Mouse (Mus musculus): ENCODE measurements at regions not wholly inside any gene's neighbourhood (a gene's known extent, or its start where the extent isn't known, plus 50 kb on each side); places are given as distances from the start of the nearest gene placed in this dataset.

- no peaks in the 10 kb centered on the region for H3K4me1 ChIP-seq (replicated peaks; ENCODE audit: control insufficient read depth, insufficient read depth)
- H3K9ac ChIP-seq (ENCODE audit: low read length) = no peak overlapping the region
- no peak overlapping the region for H3K27ac ChIP-seq (replicated peaks)
- H3K9me3 ChIP-seq (ENCODE audit: control insufficient read depth, low read length) = no peaks in the 10 kb centered on the region
- ATAC-seq (ENCODE audit: low FRiP score, low TSS enrichment) = no peak
- 66% methylated on average over 1 of the region's 1 CpGs for WGBS
- no peaks in the 10 kb centered on the region for H3K27me3 ChIP-seq (ENCODE audit: control insufficient read depth, insufficient read depth, low read length)
- no peak overlapping the region for H3K4me2 ChIP-seq (replicated peaks; ENCODE audit: low read depth)
- H3K36me3 ChIP-seq (ENCODE audit: control insufficient read depth, insufficient read depth, low read length) = no peaks in the 10 kb centered on the region
- DNase-seq (ENCODE audit: low spot score) = no peak
- no peak overlapping the region for H3K4me3 ChIP-seq (ENCODE audit: low read depth, low read length)
- TF ChIP-seq CTCF (IDR thresholded peaks at IDR 0.05; ENCODE audit: low read depth) (no peak), EP300 (optimal IDR thresholded peaks at IDR 0.05) (no peak)
These were observed 192.0 kb upstream of the Fbxo33 start for GRCm38 (mm10) chr12:59411491-59411890.

- Histone ChIP-seq H3K4me1 (replicated peaks; ENCODE audit: control insufficient read depth, insufficient read depth) (no peaks in the 10 kb centered on the region), H3K27me3 (ENCODE audit: control insufficient read depth, insufficient read depth, low read length) (no peaks in the 10 kb centered on the region), H3K4me3 (ENCODE audit: low read depth, low read length) (no peak overlapping the region), H3K9ac (ENCODE audit: low read length) (no peak overlapping the region), H3K9me3 (ENCODE audit: control insufficient read depth, low read length) (no peaks in the 10 kb centered on the region), H3K36me3 (ENCODE audit: control insufficient read depth, insufficient read depth, low read length) (no peaks in the 10 kb centered on the region), H3K4me2 (replicated peaks; ENCODE audit: low read depth) (no peak overlapping the region), H3K27ac (replicated peaks) (no peak overlapping the region)
- ATAC-seq (ENCODE audit: low FRiP score, low TSS enrichment) (no peak), DNase-seq (ENCODE audit: low spot score) (no peak)
- TF ChIP-seq EP300 (optimal IDR thresholded peaks at IDR 0.05) (no peak), CTCF (IDR thresholded peaks at IDR 0.05; ENCODE audit: low read depth) (no peak)
- 88% methylated on average over 3 of the region's 3 CpGs for WGBS
These were observed 171.6 kb upstream of the Fbxo33 start for GRCm38 (mm10) chr12:59391103-59391502.

- TF ChIP-seq EP300 (optimal IDR thresholded peaks at IDR 0.05) = no peak
- peak; percentile 80 for TF ChIP-seq CTCF (IDR thresholded peaks at IDR 0.05; ENCODE audit: low read depth)
- Histone ChIP-seq H3K9me3 (ENCODE audit: control insufficient read depth, low read length) (no peaks in the 10 kb centered on the region), H3K27me3 (ENCODE audit: control insufficient read depth, insufficient read depth, low read length) (no peaks in the 10 kb centered on the region), H3K4me1 (replicated peaks; ENCODE audit: control insufficient read depth, insufficient read depth) (no peaks in the 10 kb centered on the region), H3K9ac (ENCODE audit: low read length) (no peak overlapping the region), H3K36me3 (ENCODE audit: control insufficient read depth, insufficient read depth, low read length) (no peaks in the 10 kb centered on the region), H3K27ac (replicated peaks) (no peak overlapping the region), H3K4me3 (ENCODE audit: low read depth, low read length) (no peak overlapping the region), H3K4me2 (replicated peaks; ENCODE audit: low read depth) (no peak overlapping the region)
- ATAC-seq (ENCODE audit: low FRiP score, low TSS enrichment) (no peak), DNase-seq (ENCODE audit: low spot score) (peak; percentile 35)
- 23% methylated on average over 3 of the region's 3 CpGs for WGBS
These were observed 163.3 kb upstream of the Fbxo33 start for GRCm38 (mm10) chr12:59382812-59383211.

GRCm38 (mm10) chr12:59341586-59341985 is 122.1 kb upstream of the Fbxo33 start:
- no peak for TF ChIP-seq CTCF (IDR thresholded peaks at IDR 0.05; ENCODE audit: low read depth)
- TF ChIP-seq EP300 (optimal IDR thresholded peaks at IDR 0.05) = no peak
- ATAC-seq (ENCODE audit: low FRiP score, low TSS enrichment) = no peak
- Histone ChIP-seq H3K4me1 (replicated peaks; ENCODE audit: control insufficient read depth, insufficient read depth) (no peaks in the 10 kb centered on the region), H3K9me3 (ENCODE audit: control insufficient read depth, low read length) (no peaks in the 10 kb centered on the region), H3K9ac (ENCODE audit: low read length) (no peak overlapping the region), H3K27ac (replicated peaks) (no peak overlapping the region), H3K27me3 (ENCODE audit: control insufficient read depth, insufficient read depth, low read length) (no peaks in the 10 kb centered on the region), H3K4me2 (replicated peaks; ENCODE audit: low read depth) (no peak overlapping the region), H3K4me3 (ENCODE audit: low read depth, low read length) (no peak overlapping the region), H3K36me3 (ENCODE audit: control insufficient read depth, insufficient read depth, low read length) (no peaks in the 10 kb centered on the region)
- WGBS = 82% methylated on average over 2 of the region's 2 CpGs
- DNase-seq (ENCODE audit: low spot score) = no peak

GRCm38 (mm10) chr12:59330753-59331152 is 111.2 kb upstream of the Fbxo33 start:
- no peak overlapping the region for H3K4me2 ChIP-seq (replicated peaks; ENCODE audit: low read depth)
- no peak overlapping the region for H3K9ac ChIP-seq (ENCODE audit: low read length)
- ATAC-seq (ENCODE audit: low FRiP score, low TSS enrichment) (no peak), DNase-seq (ENCODE audit: low spot score) (no peak)
- WGBS = 52% methylated on average over 2 of the region's 2 CpGs
- TF ChIP-seq CTCF (IDR thresholded peaks at IDR 0.05; ENCODE audit: low read depth) = no peak
- TF ChIP-seq EP300 (optimal IDR thresholded peaks at IDR 0.05) = no peak
- no peak overlapping the region for H3K4me3 ChIP-seq (ENCODE audit: low read depth, low read length)
- H3K36me3 ChIP-seq (ENCODE audit: control insufficient read depth, insufficient read depth, low read length) = no peaks in the 10 kb centered on the region
- H3K27me3 ChIP-seq (ENCODE audit: control insufficient read depth, insufficient read depth, low read length) = no peaks in the 10 kb centered on the region
- no peaks in the 10 kb centered on the region for H3K9me3 ChIP-seq (ENCODE audit: control insufficient read depth, low read length)
- no peaks in the 10 kb centered on the region for H3K4me1 ChIP-seq (replicated peaks; ENCODE audit: control insufficient read depth, insufficient read depth)
- H3K27ac ChIP-seq (replicated peaks) = no peak overlapping the region

GRCm38 (mm10) chr12:59312703-59313102 is 93.2 kb upstream of the Fbxo33 start:
- TF ChIP-seq CTCF (IDR thresholded peaks at IDR 0.05; ENCODE audit: low read depth) (no peak), EP300 (optimal IDR thresholded peaks at IDR 0.05) (no peak)
- DNase-seq (ENCODE audit: low spot score) = no peak
- Histone ChIP-seq H3K27me3 (ENCODE audit: control insufficient read depth, insufficient read depth, low read length) (no peaks in the 10 kb centered on the region), H3K9me3 (ENCODE audit: control insufficient read depth, low read length) (no peaks in the 10 kb centered on the region), H3K36me3 (ENCODE audit: control insufficient read depth, insufficient read depth, low read length) (no peaks in the 10 kb centered on the region), H3K4me1 (replicated peaks; ENCODE audit: control insufficient read depth, insufficient read depth) (no peaks in the 10 kb centered on the region), H3K4me2 (replicated peaks; ENCODE audit: low read depth) (no peak overlapping the region), H3K4me3 (ENCODE audit: low read depth, low read length) (no peak overlapping the region), H3K27ac (replicated peaks) (no peak overlapping the region), H3K9ac (ENCODE audit: low read length) (no peak overlapping the region)
- 61% methylated on average over 1 of the region's 1 CpGs for WGBS
- no peak for ATAC-seq (ENCODE audit: low FRiP score, low TSS enrichment)
